Mouse (Mus musculus): ENCODE data around the gene Calm2.

- TF ChIP-seq POLR2A (IDR thresholded peaks at IDR 0.05; ENCODE audit: borderline replicate concordance, extremely low read depth, insufficient read depth, insufficient read length, poor library complexity, severe bottlenecking) (no peak), CTCF (IDR thresholded peaks at IDR 0.05; ENCODE audit: borderline replicate concordance, extremely low read depth, insufficient read depth, insufficient read length) (no peak; the same call in 1 of the 2 replicates)
Measured at GRCm38 (mm10) chr17:87427511-87427910, 19.2 kb downstream of the Calm2 start, which contains the start of gene Stpg4.

Data from brain, embryonic 14.5 days (tissue).